Mouse (Mus musculus): ENCODE results near the gene Acp6. TPM values are rescaled to one million over a fixed set of nuclear protein-coding genes. Genes with fewer than 3 reads are reported as not detected.
"Not testable (repeated sequence)": the region's sequence is repeated elsewhere in the genome, so short reads cannot be mapped to it uniquely, and the experiment has no call there.

Acp6 gene
- 18.0 and 24.9 TPM in 2 replicates for polyA plus RNA-seq (2016; fragmentation: Nextera tagmentation; extraction: Ambion mirVana)

GRCm38 (mm10) chr3:97158611-97159508 lies at the start of gene Acp6:
Acp6 (plus strand) TSS chr3:97158777.
- peak within 1 kb of the TSS; percentile 73 for H3K4me3 ChIP-seq
- peaks cover 15% of the 10 kb centered on the region for H3K4me1 ChIP-seq

GRCm38 (mm10) chr3:97117511-97117910 lies 41.1 kb upstream of the Acp6 start:
- Histone ChIP-seq H3K4me2 (replicated peaks) (no peak overlapping the region), H3K27me3 (replicated peaks) (no peaks in the 10 kb centered on the region), H3K4me3 (no peak overlapping the region), H3K9ac (no peak overlapping the region), H3K36me3 (no peaks in the 10 kb centered on the region), H3K4me1 (no peaks in the 10 kb centered on the region), H3K27ac (no peak overlapping the region), H3K9me3 (0 out of 2 replicates have a peak, but pooled peaks cover 3% of the 10 kb centered on the region)
- 91% methylated on average over 6 of the region's 6 CpGs for WGBS
- no peak for ATAC-seq (ENCODE audit: low FRiP score, low read depth)

More at GRCm38 (mm10) chr3:97158611-97159508, at the start of gene Acp6:
- under 1% methylated on average over 54 of the region's 54 CpGs for WGBS
- Histone ChIP-seq H3K9ac (peak within 1 kb of the TSS; percentile 73), H3K4me2 (replicated peaks) (peak within 1 kb of the TSS; percentile 86), H3K27me3 (replicated peaks) (no peaks in the 10 kb centered on the region), H3K9me3 (no peaks in the 10 kb centered on the region), H3K27ac (peak within 1 kb of the TSS; percentile 50; the same call in 1 of the 2 replicates), H3K36me3 (no peaks in the 10 kb centered on the region)
- peak; percentile 96 for ATAC-seq (ENCODE audit: low FRiP score, low read depth)

- no peak overlapping the region for H3K4me3 ChIP-seq
- ATAC-seq (ENCODE audit: low FRiP score, low read depth), result no peak
- no peak overlapping the region for H3K9ac ChIP-seq
- H3K27me3 ChIP-seq (replicated peaks), result no peaks in the 10 kb centered on the region
- whole genome bisulfite sequencing, result 57% methylated on average over 12 of the region's 12 CpGs
- no peak overlapping the region for H3K27ac ChIP-seq
- 0 out of 2 replicates have a peak, but pooled peaks cover 3% of the 10 kb centered on the region for H3K9me3 ChIP-seq
- no peaks in the 10 kb centered on the region for H3K4me1 ChIP-seq
- no peaks in the 10 kb centered on the region for H3K36me3 ChIP-seq
- H3K4me2 ChIP-seq (replicated peaks), result no peak overlapping the region
Measured at GRCm38 (mm10) chr3:97118313-97118712, 40.3 kb upstream of the Acp6 start.

- 55% methylated on average over 7 of the region's 7 CpGs for WGBS
- H3K4me3 ChIP-seq, result no peak overlapping the region
- no peak overlapping the region for H3K4me2 ChIP-seq (replicated peaks)
- no peaks in the 10 kb centered on the region for H3K27me3 ChIP-seq (replicated peaks)
- ATAC-seq (ENCODE audit: low FRiP score, low read depth), result no peak
- no peaks in the 10 kb centered on the region for H3K9me3 ChIP-seq
- H3K36me3 ChIP-seq, result no peaks in the 10 kb centered on the region
- H3K4me1 ChIP-seq, result no peaks in the 10 kb centered on the region
- H3K27ac ChIP-seq, result no peak overlapping the region
- H3K9ac ChIP-seq, result no peak overlapping the region
Measured at GRCm38 (mm10) chr3:97124193-97124592, 34.4 kb upstream of the Acp6 start.

- Histone ChIP-seq H3K4me1 (no peaks in the 10 kb centered on the region), H3K27ac (no peak overlapping the region), H3K36me3 (no peaks in the 10 kb centered on the region), H3K27me3 (replicated peaks) (no peaks in the 10 kb centered on the region), H3K9me3 (no peaks in the 10 kb centered on the region), H3K4me2 (replicated peaks) (no peak overlapping the region), H3K9ac (no peak overlapping the region), H3K4me3 (no peak overlapping the region)
- WGBS, result 84% methylated on average over 4 of the region's 4 CpGs
- ATAC-seq (ENCODE audit: low FRiP score, low read depth), result no peak
Measured at GRCm38 (mm10) chr3:97129410-97129809, 29.2 kb upstream of the Acp6 start.

- not testable (repeated sequence) for H3K27ac ChIP-seq; H3K9ac ChIP-seq; H3K36me3 ChIP-seq; ATAC-seq (ENCODE audit: low FRiP score, low read depth); H3K4me2 ChIP-seq (replicated peaks); H3K4me1 ChIP-seq; H3K9me3 ChIP-seq; H3K27me3 ChIP-seq (replicated peaks); H3K4me3 ChIP-seq
- WGBS, result 59% methylated on average over 1 of the region's 1 CpGs
Measured at GRCm38 (mm10) chr3:97137666-97138065, 20.9 kb upstream of the Acp6 start.

- Histone ChIP-seq H3K4me1 (no peaks in the 10 kb centered on the region), H3K4me2 (replicated peaks) (no peak overlapping the region), H3K27me3 (replicated peaks) (no peaks in the 10 kb centered on the region), H3K9me3 (no peaks in the 10 kb centered on the region), H3K4me3 (no peak overlapping the region), H3K36me3 (no peaks in the 10 kb centered on the region), H3K27ac (no peak overlapping the region), H3K9ac (no peak overlapping the region)
- ATAC-seq (ENCODE audit: low FRiP score, low read depth), result no peak
- 77% methylated on average over 2 of the region's 2 CpGs for WGBS
Measured at GRCm38 (mm10) chr3:97151092-97151491, 7.5 kb upstream of the Acp6 start.

GRCm38 (mm10) chr3:97156431-97156830 lies 2.1 kb upstream of the Acp6 start:
- Histone ChIP-seq H3K9me3 (no peaks in the 10 kb centered on the region), H3K36me3 (no peaks in the 10 kb centered on the region)

GRCm38 (mm10) chr3:97157308-97157707 lies 1.3 kb upstream of the Acp6 start:
- Histone ChIP-seq H3K27me3 (replicated peaks) (no peaks in the 10 kb centered on the region), H3K4me3 (no peak overlapping the region), H3K9me3 (no peaks in the 10 kb centered on the region), H3K27ac (no peak overlapping the region), H3K9ac (no peak overlapping the region), H3K36me3 (no peaks in the 10 kb centered on the region), H3K4me2 (replicated peaks) (no peak overlapping the region), H3K4me1 (peaks cover 15% of the 10 kb centered on the region)
- WGBS, result 84% methylated on average over 1 of the region's 1 CpGs
- no peak for ATAC-seq (ENCODE audit: low FRiP score, low read depth)

More at GRCm38 (mm10) chr3:97156431-97156830, 2.1 kb upstream of the Acp6 start:
- Histone ChIP-seq H3K4me3 (no peak overlapping the region), H3K4me2 (replicated peaks) (no peak overlapping the region), H3K9ac (no peak overlapping the region), H3K4me1 (peaks cover 15% of the 10 kb centered on the region), H3K27me3 (replicated peaks) (no peaks in the 10 kb centered on the region), H3K27ac (no peak overlapping the region)
- no peak for ATAC-seq (ENCODE audit: low FRiP score, low read depth)
- WGBS, result 88% methylated on average over 6 of the region's 6 CpGs

- peak overlapping the region; percentile 86 for H3K4me2 ChIP-seq (replicated peaks)
- peak overlapping the region; percentile 73 for H3K4me3 ChIP-seq
- ATAC-seq (ENCODE audit: low FRiP score, low read depth), result peak; percentile 71
- H3K4me1 ChIP-seq, result peaks cover 15% of the 10 kb centered on the region
- no peak overlapping the region for H3K27ac ChIP-seq
- H3K36me3 ChIP-seq, result no peaks in the 10 kb centered on the region
- 0 out of 2 replicates have a peak overlapping the region, but pooled peaks have one; percentile 33 for H3K9ac ChIP-seq
- no peaks in the 10 kb centered on the region for H3K27me3 ChIP-seq (replicated peaks)
- 1% methylated on average over 17 of the region's 17 CpGs for WGBS
- no peaks in the 10 kb centered on the region for H3K9me3 ChIP-seq
Measured at GRCm38 (mm10) chr3:97157958-97158599, 498 bp upstream of the Acp6 start.

GRCm38 (mm10) chr3:97159509-97159850 lies 903 bp downstream of the Acp6 start:
- no peaks in the 10 kb centered on the region for H3K36me3 ChIP-seq
- H3K4me1 ChIP-seq, result peaks cover 15% of the 10 kb centered on the region
- H3K4me2 ChIP-seq (replicated peaks), result peak overlapping the region; percentile 86
- peak overlapping the region; percentile 73 for H3K4me3 ChIP-seq
- peak overlapping the region; percentile 73 for H3K9ac ChIP-seq
- H3K27ac ChIP-seq, result no peak overlapping the region
- no peak for ATAC-seq (ENCODE audit: low FRiP score, low read depth)
- H3K9me3 ChIP-seq, result no peaks in the 10 kb centered on the region
- no peaks in the 10 kb centered on the region for H3K27me3 ChIP-seq (replicated peaks)
- 8% methylated on average over 6 of the region's 6 CpGs for WGBS

- Histone ChIP-seq H3K9me3 (no peaks in the 10 kb centered on the region), H3K9ac (no peak overlapping the region), H3K36me3 (no peaks in the 10 kb centered on the region), H3K27ac (no peak overlapping the region), H3K4me3 (no peak overlapping the region), H3K27me3 (replicated peaks) (no peaks in the 10 kb centered on the region), H3K4me2 (replicated peaks) (peak overlapping the region; percentile 86), H3K4me1 (peaks cover 15% of the 10 kb centered on the region)
- WGBS, result 83% methylated on average over 2 of the region's 2 CpGs
- no peak for ATAC-seq (ENCODE audit: low FRiP score, low read depth)
Measured at GRCm38 (mm10) chr3:97159986-97160385, 1.4 kb downstream of the Acp6 start.

Measured in neural tube, embryonic 12.5 days (tissue).